Mouse (Mus musculus): ENCODE measurements around the gene Catsperd. TPM values are rescaled to one million over a fixed set of nuclear protein-coding genes. Genes with fewer than 3 reads are reported as not detected.
A peak's percentile ranks its signal among the peaks of the same experiment; 100 is the strongest.
"Not testable (repeated sequence)": the region's sequence is repeated elsewhere in the genome, so short reads cannot be mapped to it uniquely, and the experiment has no call there.

Gene Catsperd
- total RNA-seq, 2 experiments from 2014 or later: 1.1 to 1.3 TPM

DNA sequence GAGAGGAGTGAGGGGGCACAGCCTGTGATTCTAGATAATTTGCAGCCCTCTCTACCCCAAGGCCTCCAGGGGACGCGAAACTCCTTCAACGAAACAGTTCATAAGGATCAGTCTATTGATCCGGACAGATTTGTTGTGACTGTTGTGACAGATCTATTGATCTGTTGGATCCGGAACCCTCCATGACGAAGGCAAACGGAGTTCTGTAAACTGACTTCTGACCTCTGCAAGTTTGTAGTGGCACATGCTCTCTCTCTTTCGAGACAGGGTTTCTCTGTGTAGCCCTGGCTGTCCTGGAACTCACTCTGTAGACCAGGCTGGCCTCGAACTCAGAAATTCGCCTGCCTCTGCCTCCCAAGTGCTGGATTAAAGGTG, 15.4 kb upstream of the Catsperd start:
- DNase-seq (ENCODE audit: low spot score in 2 of 2): not testable (repeated sequence)

DNA sequence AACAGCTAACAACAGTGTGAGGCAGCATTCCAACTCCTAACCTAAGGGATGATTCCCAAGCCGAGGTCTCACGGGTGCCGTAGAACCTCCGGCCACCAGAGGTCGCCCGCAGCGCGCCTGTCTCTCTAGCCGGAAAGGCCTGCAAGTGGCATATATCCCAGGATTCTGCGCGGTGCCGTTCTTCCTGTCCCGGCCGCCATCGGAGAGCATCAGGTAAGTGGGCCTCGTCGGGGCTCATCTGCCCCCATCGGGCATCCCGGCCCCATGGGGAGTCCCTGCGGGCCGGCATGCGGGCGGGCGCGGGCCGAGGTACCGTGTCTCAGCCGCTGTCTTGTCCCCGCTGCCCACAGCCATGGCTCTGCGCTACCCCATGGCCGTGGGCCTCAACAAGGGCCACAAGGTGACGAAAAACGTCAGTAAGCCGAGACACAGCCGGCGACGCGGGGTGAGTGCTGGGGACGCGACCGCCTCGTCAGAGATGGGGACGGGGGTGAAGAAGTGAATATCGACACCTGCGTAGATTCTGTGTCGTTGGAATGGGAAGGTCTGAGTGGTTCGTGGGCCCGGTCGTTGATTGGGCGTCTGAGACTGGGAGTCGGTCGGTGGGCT, 14.6 kb upstream of the Catsperd start, which contains the start of gene Rpl36:
Rpl36 (plus strand) TSS at position 181 of the 609 bp plus-strand sequence.
- DNase-seq (ENCODE audit: low spot score in 2 of 2): peak; percentile 95 to 99

DNA sequence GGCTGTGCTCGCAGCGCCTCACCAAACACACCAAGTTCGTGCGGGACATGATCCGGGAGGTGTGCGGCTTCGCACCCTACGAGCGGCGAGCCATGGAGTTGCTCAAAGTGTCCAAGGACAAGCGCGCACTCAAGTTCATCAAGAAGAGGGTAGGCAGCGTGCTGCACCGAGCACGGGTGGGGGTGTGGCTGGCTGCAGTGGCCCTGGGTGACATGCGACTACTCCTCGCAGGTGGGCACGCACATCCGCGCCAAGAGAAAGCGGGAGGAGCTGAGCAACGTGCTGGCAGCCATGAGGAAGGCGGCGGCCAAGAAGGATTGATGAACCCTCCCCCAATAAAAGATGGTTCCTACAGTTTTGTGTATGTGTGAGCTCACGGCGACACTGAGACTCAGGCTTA, 14.1 kb upstream of the Catsperd start:
- DNase-seq (ENCODE audit: low spot score in 2 of 2): not testable (repeated sequence)

DNA sequence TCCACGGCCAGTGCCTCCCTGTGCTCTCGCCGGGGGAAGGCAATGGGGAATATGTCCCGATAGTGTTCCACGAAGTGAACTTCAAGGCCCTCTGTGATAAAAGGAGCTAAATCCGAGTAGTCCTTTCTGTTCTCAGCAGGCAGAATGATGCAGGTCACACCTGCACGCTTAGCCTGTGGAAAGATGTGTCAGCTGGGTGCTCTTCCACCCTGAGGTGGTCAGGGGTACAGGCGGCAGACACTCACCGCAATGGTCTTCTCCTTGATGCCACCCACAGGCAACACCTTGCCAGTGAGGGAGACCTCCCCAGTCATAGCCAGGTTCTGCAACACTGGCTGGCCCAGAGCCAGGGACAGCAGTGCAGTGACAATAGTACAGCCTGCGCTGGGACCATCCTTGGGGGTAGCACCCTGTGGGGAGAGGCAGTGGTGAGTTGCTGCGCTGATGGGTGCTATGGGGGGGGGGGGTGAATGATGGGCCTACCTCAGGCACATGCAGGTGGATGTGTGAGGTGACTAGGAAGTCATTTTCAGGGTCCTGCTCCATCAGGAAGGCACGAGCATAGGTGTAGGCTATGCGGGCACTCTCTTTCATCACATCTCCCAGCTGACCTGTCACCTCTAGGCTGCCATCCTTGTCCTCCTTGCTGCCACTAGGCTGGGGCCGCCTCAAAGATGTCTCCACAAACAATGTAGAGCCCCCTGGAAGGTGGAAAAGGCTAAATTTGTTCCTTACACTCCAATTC, 13.4 kb upstream of the Catsperd start:
- no peak for DNase-seq (ENCODE audit: low spot score in 2 of 2)

GRCm38 (mm10) chr17:56615136-56615784, 12.7 kb upstream of the Catsperd start:
- DNase-seq (ENCODE audit: low spot score in 2 of 2): no peak

GRCm38 (mm10) chr17:56615792-56616191, 12.2 kb upstream of the Catsperd start:
- DNase-seq (ENCODE audit: low spot score in 2 of 2): no peak

GRCm38 (mm10) chr17:56616725-56617124, 11.2 kb upstream of the Catsperd start:
- DNase-seq (ENCODE audit: low spot score in 2 of 2): no peak

DNA sequence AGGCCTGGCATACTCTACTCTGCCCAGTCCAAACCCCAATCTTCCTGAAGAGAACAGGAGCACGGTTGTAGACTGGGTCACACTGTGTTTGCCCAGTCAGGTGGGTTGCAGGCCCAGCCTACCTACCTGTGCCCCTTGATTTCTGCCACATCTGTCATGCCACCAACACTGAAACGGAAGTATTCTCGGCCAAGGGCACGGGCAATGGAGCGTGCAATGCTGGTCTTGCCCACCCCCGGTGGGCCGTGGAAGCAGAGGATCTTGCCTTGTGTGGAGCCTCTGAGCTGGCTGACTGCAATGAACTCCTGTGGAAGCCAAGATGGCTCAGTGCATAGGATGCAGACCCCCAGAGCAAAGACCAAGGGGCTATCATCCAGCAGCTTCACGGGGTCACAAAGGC, 10.3 kb upstream of the Catsperd start:
- no peak for DNase-seq (ENCODE audit: low spot score in 2 of 2)

DNA sequence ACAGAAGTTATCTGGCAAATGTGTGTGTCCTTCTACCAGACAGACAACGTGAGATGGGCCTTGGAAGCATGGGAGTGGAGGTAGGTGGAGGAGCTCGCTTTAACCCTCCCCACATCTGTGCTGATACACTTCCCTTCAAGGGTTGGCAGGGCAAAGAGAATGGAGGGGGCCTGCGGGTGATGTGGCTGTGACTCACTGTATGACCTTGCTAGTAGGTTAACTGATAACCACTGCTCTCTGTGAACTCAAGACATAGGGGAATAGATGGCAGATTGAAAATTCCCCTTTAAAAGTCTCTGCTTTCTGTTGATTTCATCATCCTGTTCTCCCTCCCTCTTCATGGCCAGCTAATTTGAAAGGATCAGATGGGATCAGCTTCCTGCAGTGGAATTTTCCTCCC, 2.4 kb upstream of the Catsperd start:
- DNase-seq (ENCODE audit: low spot score in 2 of 2): no peak

- DNase-seq (ENCODE audit: low spot score in 2 of 2): no peak
These were observed 1.7 kb upstream of the Catsperd start for GRCm38 (mm10) chr17:56626260-56626659.

GRCm38 (mm10) chr17:56626754-56627470, 1.0 kb upstream of the Catsperd start, which contains the start of gene Lonp1:
Lonp1 (minus strand) TSS chr17:56626887.
- peak; percentile 92 to 98 for DNase-seq (ENCODE audit: low spot score in 2 of 2)

- not testable (repeated sequence) for DNase-seq (ENCODE audit: low spot score in 2 of 2)
These were observed 2.1 kb downstream of the Catsperd start for GRCm38 (mm10) chr17:56629800-56630781.

DNA sequence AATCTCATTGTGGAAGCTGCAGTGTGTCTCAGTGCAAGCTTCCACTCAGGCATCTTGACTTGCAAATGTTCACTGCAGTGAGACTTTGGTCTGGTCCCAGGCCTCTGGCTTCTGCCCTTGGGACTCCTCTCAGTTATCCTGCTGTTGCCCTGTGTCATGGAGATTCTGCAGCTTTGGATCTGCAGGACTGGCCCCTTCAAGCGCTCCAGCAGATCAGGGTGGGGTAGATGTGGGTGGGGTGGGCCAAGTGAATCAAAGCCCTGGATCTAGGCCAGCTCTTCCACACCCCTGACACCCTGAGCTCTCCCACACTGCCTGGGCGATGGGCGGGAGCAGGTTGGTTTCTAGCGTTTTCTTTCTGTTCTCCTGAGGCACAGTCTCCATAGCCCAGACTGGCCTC, 3.9 kb downstream of the Catsperd start:
- no peak for DNase-seq (ENCODE audit: low spot score in 2 of 2)

DNA sequence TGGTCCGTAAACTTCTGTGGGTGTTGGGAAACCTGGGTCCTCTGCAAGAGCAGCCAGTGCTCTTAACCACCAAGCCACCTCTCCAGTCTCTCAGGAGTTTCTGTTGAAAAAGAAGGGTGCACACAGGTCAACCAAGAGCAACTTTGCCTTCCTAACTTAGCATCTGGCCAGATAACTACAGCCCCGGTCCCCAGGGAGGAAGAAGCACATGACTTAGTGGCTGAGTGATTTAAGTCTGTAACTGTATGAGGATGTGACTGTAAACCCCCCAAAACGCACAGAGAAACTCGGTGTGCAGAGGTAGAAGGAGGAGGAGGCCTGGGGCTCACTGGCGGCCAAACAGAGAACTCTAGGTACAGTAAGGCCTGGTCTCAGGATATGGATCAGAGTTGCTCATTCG, 6.1 kb downstream of the Catsperd start:
- DNase-seq (ENCODE audit: low spot score in 2 of 2): no peak

DNA sequence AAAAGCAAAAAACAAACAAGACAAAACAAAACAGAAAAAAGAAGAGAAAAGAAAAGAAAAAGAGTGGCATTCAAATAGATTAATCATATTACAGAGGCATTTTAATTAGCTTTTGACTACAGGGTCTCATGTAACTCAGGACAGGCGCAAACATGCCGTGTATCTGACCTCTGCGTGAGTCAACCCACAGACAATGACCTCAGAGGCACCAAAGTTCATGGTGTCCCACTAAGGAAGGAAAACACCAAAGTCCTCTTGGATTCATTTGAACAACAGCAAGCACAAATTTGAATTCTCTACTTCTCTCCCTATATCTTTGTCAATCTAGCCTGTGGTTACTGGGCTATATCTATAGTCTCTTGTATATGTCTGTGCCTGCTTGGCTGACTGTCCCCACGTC, 15.3 kb downstream of the Catsperd start:
- DNase-seq (ENCODE audit: low spot score in 2 of 2): no peak

DNA sequence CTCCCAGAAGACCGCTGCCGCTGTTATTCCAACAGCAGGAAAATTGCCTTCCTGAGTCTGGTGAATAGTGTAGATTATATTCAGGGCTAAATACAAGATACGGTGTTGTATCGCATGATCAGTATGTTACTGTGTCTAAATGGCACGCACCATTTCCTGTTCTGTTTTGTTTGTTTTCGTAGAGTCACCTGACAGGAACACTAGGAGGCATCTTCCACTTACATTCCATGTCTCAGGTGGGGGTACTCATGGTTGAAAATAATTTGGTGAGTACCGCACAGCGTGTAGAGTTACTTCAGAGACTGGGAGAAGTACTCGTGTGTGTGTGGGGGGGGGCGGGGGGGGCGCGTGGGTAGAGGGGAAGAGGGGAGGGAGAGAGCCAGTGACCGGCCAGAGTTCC, 19.6 kb downstream of the Catsperd start:
- no peak for DNase-seq (ENCODE audit: low spot score in 2 of 2)

- no peak for DNase-seq (ENCODE audit: low spot score in 2 of 2)
These were observed 23.9 kb downstream of the Catsperd start for GRCm38 (mm10) chr17:56651801-56652200.

DNA sequence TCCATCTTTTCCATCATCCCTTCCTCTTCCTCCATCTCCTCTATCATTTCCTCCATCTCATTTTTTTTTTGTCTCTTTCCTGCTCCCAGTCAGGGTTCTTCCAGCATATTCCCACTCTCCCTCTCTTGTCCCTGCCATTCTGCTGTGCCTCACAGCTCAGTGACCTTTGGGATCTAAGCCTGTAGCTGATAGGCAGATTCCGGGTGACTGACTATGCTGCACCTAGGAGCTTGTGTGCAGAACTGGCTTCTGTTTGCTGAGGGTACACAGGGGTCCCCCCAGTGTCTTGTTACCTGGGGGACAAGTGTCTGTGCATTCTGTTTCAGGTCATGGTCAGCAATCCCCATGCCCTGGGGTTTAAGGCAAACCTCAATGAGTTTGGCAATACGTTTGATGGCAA, 26.8 kb downstream of the Catsperd start:
- no peak for DNase-seq (ENCODE audit: low spot score in 2 of 2)

DNA sequence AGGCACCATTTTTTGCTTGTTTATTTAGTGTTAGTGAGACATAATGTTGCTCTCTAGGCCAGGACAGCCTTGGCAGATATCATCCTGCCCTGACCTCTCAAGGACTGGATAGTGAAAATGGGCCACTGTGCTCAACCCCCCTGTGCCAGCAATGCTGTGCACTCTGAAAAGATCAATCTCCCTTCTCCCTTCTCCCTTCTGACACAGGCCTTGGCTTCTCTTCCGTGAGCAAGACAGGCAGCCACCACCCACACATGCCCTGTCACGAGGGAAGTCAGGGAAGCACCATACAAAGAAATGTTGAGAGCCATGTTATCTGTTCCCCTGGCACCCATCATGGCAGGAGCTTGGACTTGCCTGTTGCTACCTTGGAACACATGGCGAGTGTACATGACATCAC, 27.4 kb downstream of the Catsperd start:
- no peak for DNase-seq (ENCODE audit: low spot score in 2 of 2)

- DNase-seq (ENCODE audit: low spot score in 2 of 2): no peak
These were observed 28.2 kb downstream of the Catsperd start for GRCm38 (mm10) chr17:56656171-56656570.

Data from layer of hippocampus, adult 18-20 months (tissue).